Mouse (Mus musculus) ES-Bruce4 (cell line): Measurements from ENCODE around the gene Pemt. TPM values are rescaled to one million over a fixed set of nuclear protein-coding genes. Genes with fewer than 3 reads are reported as not detected.

Experiments used
- H3K27ac ChIP-seq: 2 replicates; pipeline ENCODE4 v1.5.1; 2012; ENCODE audit warnings: low read length, inconsistent platforms; ENCODE audit not compliant: insufficient read depth
- H3K27me3 ChIP-seq: 2 replicates; pipeline ENCODE4 v1.6.1; 2012; ENCODE audit warnings: mild to moderate bottlenecking, low read length, inconsistent platforms; ENCODE audit not compliant: control insufficient read depth, poor library complexity, insufficient read depth, severe bottlenecking
- H3K36me3 ChIP-seq: 2 replicates; pipeline ENCODE4 v1.6.1; 2012; ENCODE audit warnings: inconsistent platforms, mild to moderate bottlenecking, low read length, moderate library complexity; ENCODE audit not compliant: control insufficient read depth, poor library complexity, insufficient read depth, severe bottlenecking
- H3K4me1 ChIP-seq: one replicate; pipeline ENCODE4 v1.8.1; 2011; ENCODE audit warnings: low read length; ENCODE audit not compliant: control insufficient read depth, insufficient read depth
- H3K4me3 ChIP-seq: 2 replicates; pipeline ENCODE4 v1.5.1; 2011; ENCODE audit warnings: low read depth, mild to moderate bottlenecking, low read length
- H3K9ac ChIP-seq: 2 replicates; pipeline ENCODE4 v1.6.1; 2012; ENCODE audit warnings: low read depth, mild to moderate bottlenecking, inconsistent platforms; ENCODE audit not compliant: poor library complexity, severe bottlenecking
- H3K9me3 ChIP-seq: replicated peaks from 2 replicates; pipeline ENCODE4 v1.6.1; 2012; ENCODE audit warnings: mild to moderate bottlenecking, low read length, inconsistent platforms; ENCODE audit not compliant: control insufficient read depth, poor library complexity, insufficient read depth, severe bottlenecking
- CTCF ChIP-seq: IDR thresholded peaks from one replicate; pipeline ENCODE4 v1.8.1; 2011; ENCODE audit warnings: low read depth, low read length
- EP300 ChIP-seq: IDR thresholded peaks from 2 replicates; pipeline ENCODE4 v1.6.1; 2011; ENCODE audit warnings: low read depth, low read length; ENCODE audit not compliant: insufficient read depth
- POLR2A ChIP-seq: IDR thresholded peaks from one replicate; pipeline ENCODE4 v1.8.1; 2011; ENCODE audit warnings: low read length; ENCODE audit not compliant: insufficient read depth
- polyA plus RNA-seq: library from polyadenylated mRNA; stranded (reverse); fragments of >200 nt; gene quantifications from 2 replicates; pipeline ENCODE4 v1.2.4, GENCODE M21; 2011; ENCODE audit warnings: low read depth; ENCODE audit not compliant: missing spikeins, insufficient read depth, insufficient read length

Pemt gene
- polyA plus RNA-seq, 1 experiment = 7.6 TPM

GRCm38 (mm10) chr11:60090696-60091421 is 44.6 kb upstream of the Pemt start:
- no peak overlapping the region for H3K4me3 ChIP-seq
- H3K4me1 ChIP-seq = peaks cover 4% of the 10 kb centered on the region
- no peaks in the 10 kb centered on the region for H3K27me3 ChIP-seq
- no peak for TF ChIP-seq POLR2A
- no peak for TF ChIP-seq EP300
- no peak for TF ChIP-seq CTCF
- no peak overlapping the region for H3K9ac ChIP-seq
- H3K27ac ChIP-seq = no peak overlapping the region
- no peaks in the 10 kb centered on the region for H3K36me3 ChIP-seq
- no peaks in the 10 kb centered on the region for H3K9me3 ChIP-seq

- TF ChIP-seq CTCF (peak; percentile 3), EP300 (no peak), POLR2A (no peak)
- no peaks in the 10 kb centered on the region for H3K4me1 ChIP-seq
- H3K27ac ChIP-seq = no peak overlapping the region
- H3K4me3 ChIP-seq = no peak overlapping the region
- no peaks in the 10 kb centered on the region for H3K36me3 ChIP-seq
- H3K27me3 ChIP-seq = no peaks in the 10 kb centered on the region
- H3K9ac ChIP-seq = no peak overlapping the region
- H3K9me3 ChIP-seq = no peaks in the 10 kb centered on the region
Measured at GRCm38 (mm10) chr11:60088947-60089346, 42.7 kb upstream of the Pemt start.

- Histone ChIP-seq H3K27ac (no peak overlapping the region), H3K4me3 (no peak overlapping the region), H3K9me3 (no peaks in the 10 kb centered on the region), H3K9ac (no peak overlapping the region), H3K4me1 (no peaks in the 10 kb centered on the region), H3K27me3 (no peaks in the 10 kb centered on the region), H3K36me3 (no peaks in the 10 kb centered on the region)
- no peak for TF ChIP-seq POLR2A
- no peak for TF ChIP-seq CTCF
- TF ChIP-seq EP300 = no peak
Measured at GRCm38 (mm10) chr11:60086676-60087075, 40.4 kb upstream of the Pemt start.

- Histone ChIP-seq H3K9me3 (no peaks in the 10 kb centered on the region), H3K27me3 (no peaks in the 10 kb centered on the region), H3K4me3 (no peak overlapping the region), H3K9ac (no peak overlapping the region), H3K4me1 (no peaks in the 10 kb centered on the region), H3K27ac (no peak overlapping the region), H3K36me3 (no peaks in the 10 kb centered on the region)
- TF ChIP-seq POLR2A = no peak
- TF ChIP-seq CTCF = peak; percentile 84
Measured at GRCm38 (mm10) chr11:60084589-60084988, 38.3 kb upstream of the Pemt start.

GRCm38 (mm10) chr11:60076790-60077189 is 30.5 kb upstream of the Pemt start:
- no peak for TF ChIP-seq POLR2A
- TF ChIP-seq CTCF = peak; percentile 68
- no peak for TF ChIP-seq EP300

GRCm38 (mm10) chr11:60076183-60076582 is 29.9 kb upstream of the Pemt start:
- no peak for TF ChIP-seq EP300
- no peak for TF ChIP-seq POLR2A
- TF ChIP-seq CTCF = no peak

More at GRCm38 (mm10) chr11:60076790-60077189, 30.5 kb upstream of the Pemt start:
- Histone ChIP-seq H3K27ac (no peak overlapping the region), H3K27me3 (no peaks in the 10 kb centered on the region), H3K9me3 (no peaks in the 10 kb centered on the region), H3K4me3 (no peak overlapping the region), H3K9ac (no peak overlapping the region), H3K36me3 (no peaks in the 10 kb centered on the region), H3K4me1 (no peaks in the 10 kb centered on the region)

More at GRCm38 (mm10) chr11:60076183-60076582, 29.9 kb upstream of the Pemt start:
- H3K27me3 ChIP-seq = no peaks in the 10 kb centered on the region
- H3K4me3 ChIP-seq = no peak overlapping the region
- no peaks in the 10 kb centered on the region for H3K4me1 ChIP-seq
- no peaks in the 10 kb centered on the region for H3K9me3 ChIP-seq
- no peak overlapping the region for H3K27ac ChIP-seq
- H3K36me3 ChIP-seq = no peaks in the 10 kb centered on the region
- no peak overlapping the region for H3K9ac ChIP-seq
